Mouse (Mus musculus): ENCODE measurements around the gene Cpne8.
"Not testable (repeated sequence)": the region's sequence is repeated elsewhere in the genome, so short reads cannot be mapped to it uniquely, and the experiment has no call there.

Cpne8 gene

DNA sequence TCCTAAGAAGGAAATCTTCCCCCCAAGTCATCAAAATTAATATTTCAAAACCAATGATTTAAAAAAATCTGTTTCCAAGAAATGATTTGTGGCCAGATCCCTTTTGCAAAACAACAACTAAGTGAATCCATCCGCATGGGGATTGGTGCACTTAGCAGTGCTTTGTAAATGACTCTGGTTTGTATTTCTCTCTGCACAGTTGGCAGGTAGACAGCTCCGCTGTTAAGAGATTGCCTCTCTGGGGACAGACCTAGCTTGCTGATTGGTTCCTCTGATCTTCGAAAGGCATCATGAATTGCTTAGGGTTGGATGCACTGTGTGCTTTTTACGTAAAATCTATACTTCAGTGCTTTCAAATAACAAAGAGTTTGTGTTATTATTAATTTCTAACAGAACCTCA is 68.5 kb downstream of the Cpne8 start:
- DNase-seq (ENCODE audit: low spot score) = peak; percentile 21

DNA sequence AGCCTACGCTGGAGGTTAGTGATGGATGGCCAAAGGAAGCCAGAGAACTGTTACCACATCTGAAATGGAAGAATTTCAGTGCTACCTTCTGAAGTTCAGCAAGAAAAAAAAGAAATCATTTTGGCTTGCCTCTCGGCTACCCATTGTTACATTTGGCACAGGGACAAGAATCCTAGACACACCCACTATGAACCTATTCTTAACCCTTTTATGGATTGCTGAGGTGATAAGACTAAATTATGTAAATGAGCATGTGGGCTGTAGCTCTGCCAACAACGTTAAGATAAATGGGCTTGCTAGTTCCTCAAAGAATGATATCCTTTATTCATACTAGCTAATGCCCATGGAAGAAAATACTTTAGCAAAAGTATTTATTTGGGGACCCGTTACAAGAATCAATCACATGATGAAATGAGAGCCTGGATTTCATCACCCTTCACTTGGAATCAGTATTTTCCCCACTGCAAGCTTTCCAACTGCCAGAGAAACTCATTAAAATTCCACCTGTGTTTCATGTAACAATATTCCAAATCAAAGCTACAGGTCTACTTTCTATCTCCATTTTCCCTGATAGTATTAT is 69.3 kb downstream of the Cpne8 start:
- no peak for DNase-seq (ENCODE audit: low spot score)

DNA sequence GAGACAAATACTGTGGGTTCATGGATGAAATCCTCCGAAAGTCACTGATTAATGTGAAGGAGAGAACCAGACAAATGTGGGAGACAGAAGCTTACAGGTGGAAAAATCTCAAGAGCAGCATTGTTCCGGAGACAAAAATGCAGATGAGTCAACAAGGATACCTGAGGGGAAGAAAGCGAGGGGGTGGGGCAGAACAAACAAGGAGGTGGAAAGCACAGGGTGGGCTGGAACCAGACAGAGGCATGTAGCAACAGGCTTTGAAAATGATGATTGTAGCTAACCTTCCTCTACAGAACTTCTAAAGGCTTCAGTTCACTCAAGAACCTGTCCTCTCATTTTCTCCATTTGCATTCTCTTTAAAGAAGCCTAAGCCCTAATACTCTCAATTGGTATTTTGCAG is 70.9 kb downstream of the Cpne8 start:
- no peak for DNase-seq (ENCODE audit: low spot score)

DNA sequence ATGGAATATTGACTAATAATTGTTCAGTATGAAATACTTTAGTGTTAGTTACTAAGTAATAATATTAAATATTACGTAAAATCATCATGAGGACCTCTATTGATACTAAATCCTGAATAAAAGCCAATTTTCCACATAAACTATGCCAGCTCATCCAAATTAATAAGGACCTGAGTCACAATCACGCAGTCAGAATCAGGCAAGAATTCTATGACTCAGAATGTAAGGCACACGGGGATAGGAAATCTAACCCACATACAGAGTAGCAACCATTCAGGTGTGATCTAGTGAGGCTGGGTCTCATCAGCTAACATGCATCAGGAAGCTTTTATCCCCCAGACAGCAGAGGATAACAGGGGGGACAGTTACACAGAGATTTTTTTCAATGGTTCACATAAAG is 72.1 kb downstream of the Cpne8 start:
- no peak for DNase-seq (ENCODE audit: low spot score)

- DNase-seq (ENCODE audit: low spot score) = no peak
Measured at GRCm38 (mm10) chr15:90603676-90604075, 75.6 kb downstream of the Cpne8 start.

- DNase-seq (ENCODE audit: low spot score) = no peak
Measured at GRCm38 (mm10) chr15:90597715-90598497, 81.3 kb downstream of the Cpne8 start.

- no peak for DNase-seq (ENCODE audit: low spot score)
Measured at GRCm38 (mm10) chr15:90595592-90595991, 83.6 kb downstream of the Cpne8 start.

DNA sequence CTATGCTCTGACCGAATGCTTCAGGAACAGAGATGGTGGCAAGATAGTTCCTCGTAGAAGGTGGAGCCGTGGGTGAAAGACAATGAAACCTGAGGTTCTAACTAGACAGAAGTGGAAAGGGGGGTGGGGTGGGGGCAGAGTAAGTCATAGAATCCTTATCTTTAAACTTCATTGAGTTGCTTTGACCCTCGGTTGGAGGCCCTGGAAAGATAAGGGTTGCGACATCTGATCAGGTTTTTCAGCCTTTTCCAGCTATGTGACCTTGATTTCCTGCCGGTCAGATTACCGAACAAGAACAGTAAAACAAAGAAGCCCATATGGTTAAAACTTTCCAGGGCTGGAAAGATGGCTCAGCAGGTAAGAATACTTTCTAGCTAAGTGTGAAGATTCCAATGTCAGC is 89.6 kb downstream of the Cpne8 start:
- no peak for DNase-seq (ENCODE audit: low spot score)

DNA sequence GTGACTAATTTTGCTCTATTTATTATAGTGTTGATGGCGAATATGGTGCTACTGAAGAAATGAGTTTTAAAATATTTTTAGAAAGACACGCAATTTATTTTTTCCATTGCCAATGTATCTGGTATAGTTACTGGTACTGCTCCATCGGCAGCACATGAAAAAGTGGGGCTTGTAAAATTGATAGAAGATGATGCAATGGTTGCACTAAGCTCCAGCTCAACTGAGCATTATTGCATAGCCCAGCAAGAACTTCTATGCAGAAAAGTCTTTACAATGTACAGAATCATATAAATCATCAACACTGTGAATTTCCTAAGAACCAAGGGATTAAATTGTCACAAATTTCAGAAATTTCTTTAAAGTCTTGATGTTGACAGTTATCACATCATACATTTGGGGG is 101.8 kb downstream of the Cpne8 start:
- no peak for DNase-seq (ENCODE audit: low spot score)

- no peak for DNase-seq (ENCODE audit: low spot score)
Measured at GRCm38 (mm10) chr15:90569246-90569645, 110.0 kb downstream of the Cpne8 start.

GRCm38 (mm10) chr15:90568050-90568449 is 111.2 kb downstream of the Cpne8 start:
- no peak for DNase-seq (ENCODE audit: low spot score)

DNA sequence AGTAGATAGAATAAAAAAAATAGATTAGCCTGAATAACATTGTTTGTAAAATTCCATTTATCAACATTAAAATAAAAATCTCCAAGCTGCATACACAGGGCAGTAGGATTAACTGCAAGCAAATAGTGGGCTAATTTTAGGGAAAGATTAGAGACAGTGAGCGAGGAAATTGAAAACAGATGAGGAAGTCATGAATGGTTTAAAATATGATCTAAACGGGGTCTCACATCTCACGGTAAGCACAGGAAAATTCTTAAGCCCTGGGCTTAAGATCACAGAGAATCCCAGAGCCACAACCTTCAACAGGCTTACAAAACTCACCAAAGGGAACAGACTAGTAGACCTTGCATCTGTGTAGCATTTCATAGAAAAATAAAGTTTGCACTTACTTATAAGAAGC is 115.2 kb downstream of the Cpne8 start:
- no peak for DNase-seq (ENCODE audit: low spot score)

DNA sequence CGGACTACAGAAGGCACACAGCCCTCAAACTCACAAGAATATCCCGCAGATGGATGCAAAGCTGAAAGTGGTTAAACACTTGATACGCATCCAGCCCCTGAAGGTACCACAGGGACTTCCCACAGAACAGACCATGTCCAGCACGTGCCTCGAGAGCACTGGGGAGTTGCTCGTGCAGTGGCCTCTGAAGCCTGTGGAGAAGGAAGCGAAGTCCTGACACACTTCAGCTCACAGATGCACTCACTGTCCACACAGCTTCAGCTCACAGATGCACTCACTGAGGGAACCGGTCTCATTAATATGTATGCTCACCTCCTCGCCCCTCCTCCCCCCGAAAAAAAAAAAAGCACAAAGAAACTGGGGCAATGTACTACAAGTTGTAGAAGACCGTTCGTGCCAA is 117.6 kb downstream of the Cpne8 start:
- DNase-seq (ENCODE audit: low spot score) = peak; percentile 50

GRCm38 (mm10) chr15:90548589-90548988 is 130.6 kb downstream of the Cpne8 start:
- DNase-seq (ENCODE audit: low spot score) = no peak

GRCm38 (mm10) chr15:90543447-90543846 is 135.8 kb downstream of the Cpne8 start:
- DNase-seq (ENCODE audit: low spot score) = no peak

GRCm38 (mm10) chr15:90542126-90542525 is 137.1 kb downstream of the Cpne8 start:
- DNase-seq (ENCODE audit: low spot score) = no peak

- no peak for DNase-seq (ENCODE audit: low spot score)
Measured at GRCm38 (mm10) chr15:90536311-90537202, 142.7 kb downstream of the Cpne8 start.

GRCm38 (mm10) chr15:90535730-90536129 is 143.5 kb downstream of the Cpne8 start:
- peak; percentile 46 for DNase-seq (ENCODE audit: low spot score)

GRCm38 (mm10) chr15:90512769-90513168 is 166.5 kb downstream of the Cpne8 start:
- DNase-seq (ENCODE audit: low spot score) = no peak

DNA sequence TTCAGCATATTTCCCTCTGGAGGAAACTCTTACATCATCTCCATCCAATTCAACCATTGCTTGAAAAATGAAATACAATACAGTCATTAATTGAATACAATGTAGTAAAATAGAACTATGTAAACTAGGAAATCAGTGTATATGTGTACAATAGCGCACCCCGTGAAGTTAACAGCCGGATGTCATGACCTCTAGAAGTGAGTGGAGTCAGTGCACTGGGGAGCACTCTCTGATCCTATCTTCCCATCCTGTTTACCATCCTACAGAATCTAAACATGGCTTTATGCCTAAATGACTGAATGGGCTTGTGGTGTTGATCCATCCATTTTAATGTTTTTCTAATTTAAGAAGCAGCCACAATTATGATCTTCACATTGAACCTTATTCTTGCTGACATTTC is 182.2 kb downstream of the Cpne8 start:
- DNase-seq (ENCODE audit: low spot score) = no peak

GRCm38 (mm10) chr15:90491558-90491957 is 187.7 kb downstream of the Cpne8 start:
- no peak for DNase-seq (ENCODE audit: low spot score)

GRCm38 (mm10) chr15:90490186-90490585 is 189.0 kb downstream of the Cpne8 start:
- DNase-seq (ENCODE audit: low spot score) = no peak

GRCm38 (mm10) chr15:90470561-90470960 is 208.7 kb downstream of the Cpne8 start:
- not testable (repeated sequence) for DNase-seq (ENCODE audit: low spot score)
